Mouse (Mus musculus) liver, adult 2 months (tissue): ENCODE measurements around the gene Anapc7. TPM values are rescaled to one million over a fixed set of nuclear protein-coding genes. Genes with fewer than 3 reads are reported as not detected.

Experiments used
- DNase-seq: peaks from one replicate; pipeline ENCODE4 v3.0.0-alpha.2; 2011; ENCODE audit warnings: low read depth, low spot score; ENCODE audit errors: extremely low read depth
- H3K27ac ChIP-seq: fragments of 200-500 bp; replicated peaks from 2 replicates; pipeline ENCODE4 v1.5.1; 2012; ENCODE audit warnings: low read depth, mild to moderate bottlenecking, control low read depth, inconsistent platforms, low read length; ENCODE audit not compliant: insufficient read depth
- H3K27me3 ChIP-seq: fragments of 200-500 bp; 2 replicates; pipeline ENCODE4 v1.6.1; 2012; ENCODE audit warnings: mild to moderate bottlenecking, moderate library complexity, low read length, inconsistent platforms; ENCODE audit not compliant: control insufficient read depth, insufficient read depth
- H3K36me3 ChIP-seq: fragments of 200-500 bp; 2 replicates; pipeline ENCODE4 v1.6.1; 2012; ENCODE audit warnings: low read length, inconsistent platforms; ENCODE audit not compliant: control insufficient read depth, insufficient read depth
- H3K4me1 ChIP-seq: fragments of 200-500 bp; 2 replicates; pipeline ENCODE4 v1.6.1; 2011; ENCODE audit warnings: low read length; ENCODE audit not compliant: control insufficient read depth, insufficient read depth
- H3K4me3 ChIP-seq: fragments of 200-500 bp; 2 replicates; pipeline ENCODE4 v1.5.1; 2011; ENCODE audit warnings: low read depth, mild to moderate bottlenecking, control low read depth, low read length, moderate library complexity; ENCODE audit not compliant: insufficient read depth
- H3K79me2 ChIP-seq: fragments of 200-500 bp; 2 replicates; pipeline ENCODE4 v1.6.1; 2012; ENCODE audit warnings: inconsistent platforms, mild to moderate bottlenecking, low read length, moderate library complexity; ENCODE audit not compliant: control insufficient read depth, insufficient read depth
- H3K9ac ChIP-seq: fragments of 200-500 bp; 2 replicates; pipeline ENCODE4 v1.6.1; 2012; ENCODE audit warnings: low read depth, mild to moderate bottlenecking, control low read depth, inconsistent platforms, low read length
- CTCF ChIP-seq: fragments of 200-500 bp; IDR thresholded peaks from 2 replicates; pipeline ENCODE4 v1.5.1; 2011; ENCODE audit warnings: low read depth, low read length, control low read depth
- POLR2A ChIP-seq: fragments of 200-500 bp; IDR thresholded peaks from 2 replicates; pipeline ENCODE4 v1.6.1; 2011; ENCODE audit warnings: low read length, control low read depth; ENCODE audit not compliant: insufficient read depth; ENCODE audit errors: extremely low read depth
- WGBS: fragments of 180-500 bp; shearing (Covaris S2); methylation state at CpG from one replicate; pipeline ENCODE4 v1.1.7; 2018; 5-methylcytosine and 5-hydroxymethylcytosine counted together
- polyA plus RNA-seq: library from polyadenylated mRNA; depleted of rRNA; stranded (reverse); fragments of >200 nt; gene quantifications from 2 replicates; pipeline ENCODE4 v1.2.3, GENCODE M21; 2012
- total RNA-seq: library from RNA; depleted of rRNA; stranded (reverse); fragments of >200 nt; gene quantifications from 2 replicates; pipeline ENCODE4 v1.2.3, GENCODE M21; 2014

Gene Anapc7
- total and polyA plus RNA-seq, 2 experiments = 12.1 to 14.4 TPM

GRCm38 (mm10) chr5:122392227-122393004 is 29.1 kb upstream of the Anapc7 start:
- Histone ChIP-seq H3K36me3 (no peaks in the 10 kb centered on the region; the same call in 1 of the 2 replicates), H3K27ac (peak overlapping the region; percentile 66), H3K79me2 (peaks cover 11% of the 10 kb centered on the region; the same call in 1 of the 2 replicates), H3K4me3 (peak overlapping the region; percentile 89), H3K27me3 (no peaks in the 10 kb centered on the region), H3K9ac (peak overlapping the region; percentile 87), H3K4me1 (peaks cover 5% of the 10 kb centered on the region; the same call in 1 of the 2 replicates)
- peak; percentile 37 for DNase-seq
- WGBS = 7% methylated on average over 19 of the region's 19 CpGs
- TF ChIP-seq CTCF = no peak
- TF ChIP-seq POLR2A = no peak

GRCm38 (mm10) chr5:122393887-122394286 is 27.6 kb upstream of the Anapc7 start:
- Histone ChIP-seq H3K36me3 (no peaks in the 10 kb centered on the region; the same call in 1 of the 2 replicates), H3K4me3 (no peak overlapping the region), H3K27me3 (no peaks in the 10 kb centered on the region), H3K79me2 (peaks cover 11% of the 10 kb centered on the region; the same call in 1 of the 2 replicates), H3K4me1 (peaks cover 5% of the 10 kb centered on the region; the same call in 1 of the 2 replicates), H3K27ac (no peak overlapping the region), H3K9ac (no peak overlapping the region)
- 49% methylated on average over 2 of the region's 2 CpGs for WGBS
- peak; percentile 36 for DNase-seq
- TF ChIP-seq CTCF = peak; percentile 81
- TF ChIP-seq POLR2A = no peak

GRCm38 (mm10) chr5:122396791-122397190 is 24.7 kb upstream of the Anapc7 start:
- no peaks in the 10 kb centered on the region for H3K27me3 ChIP-seq
- 72% methylated on average over 10 of the region's 10 CpGs for WGBS
- TF ChIP-seq POLR2A = no peak
- TF ChIP-seq CTCF = no peak
- peak overlapping the region; percentile 38; the same call in 1 of the 2 replicates for H3K9ac ChIP-seq
- peak overlapping the region; percentile 14 for H3K4me3 ChIP-seq
- peak overlapping the region; percentile 67 for H3K27ac ChIP-seq
- peak; percentile 24 for DNase-seq
- peaks cover 13% of the 10 kb centered on the region for H3K4me1 ChIP-seq
- peaks cover 11% of the 10 kb centered on the region; the same call in 1 of the 2 replicates for H3K79me2 ChIP-seq
- peaks cover 1% of the 10 kb centered on the region; the same call in 1 of the 2 replicates for H3K36me3 ChIP-seq

GRCm38 (mm10) chr5:122397495-122397894 is 24.0 kb upstream of the Anapc7 start:
- WGBS = 93% methylated on average over 8 of the region's 8 CpGs
- DNase-seq = no peak
- TF ChIP-seq CTCF (no peak), POLR2A (no peak)
- Histone ChIP-seq H3K79me2 (peaks cover 11% of the 10 kb centered on the region; the same call in 1 of the 2 replicates), H3K4me1 (peaks cover 11% of the 10 kb centered on the region), H3K27me3 (no peaks in the 10 kb centered on the region), H3K9ac (no peak overlapping the region), H3K27ac (peak overlapping the region; percentile 35), H3K36me3 (peaks cover 2% of the 10 kb centered on the region; the same call in 1 of the 2 replicates), H3K4me3 (no peak overlapping the region)

- no peaks in the 10 kb centered on the region for H3K27me3 ChIP-seq
- H3K27ac ChIP-seq = peak overlapping the region; percentile 58; the same call in 1 of the 2 replicates
- H3K79me2 ChIP-seq = peaks cover 1% of the 10 kb centered on the region; the same call in 1 of the 2 replicates
- H3K9ac ChIP-seq = no peak overlapping the region
- no peak for DNase-seq
- WGBS = 94% methylated on average over 8 of the region's 8 CpGs
- H3K4me1 ChIP-seq = peaks cover 9% of the 10 kb centered on the region
- TF ChIP-seq CTCF (no peak), POLR2A (no peak)
- H3K36me3 ChIP-seq = peaks cover 8% of the 10 kb centered on the region; the same call in 1 of the 2 replicates
- no peak overlapping the region for H3K4me3 ChIP-seq
Observed at GRCm38 (mm10) chr5:122399871-122400270, 21.6 kb upstream of the Anapc7 start.
